ENCODE assay signal across 13 mouse cellular contexts in genomic region chr7:96385850-96386249, GRCm38 (mm10).
"Had no signal": no experiment of that assay in that cellular context is flagged by ENCODE, and none has a peak within 500 bp of the region (broad histone marks: within the 10 kb centered on the region; RNA-seq: fewer than 3 reads in every experiment).

No protein-coding gene starts in this region.

- DNase-seq: gastrocnemius, adult 2 months; gastrocnemius, postnatal 10 days; gastrocnemius, postnatal 25 days; heart, adult 2 months; heart, postnatal 10 days; heart, postnatal 4 days; kidney, adult 18-20 months; kidney, adult 8-10 months; kidney, postnatal 10 days; kidney, postnatal 25 days; kidney, postnatal 4 days; liver; liver, embryonic 13.5 days had no signal
